Mouse (Mus musculus): ENCODE results near the gene St8sia1. TPM values are rescaled to one million over a fixed set of nuclear protein-coding genes. Genes with fewer than 3 reads are reported as not detected.

St8sia1 gene
- polyA plus RNA-seq, 1 experiment from 2014 or later, result 2.3 TPM

- no peak for DNase-seq (ENCODE audit: low spot score)
- no peak for TF ChIP-seq CTCF (IDR thresholded peaks at IDR 0.05; ENCODE audit: low read depth)
- Histone ChIP-seq H3K9me3 (replicated peaks; ENCODE audit: low read length) (no peaks in the 10 kb centered on the region), H3K4me1 (replicated peaks; ENCODE audit: insufficient read depth, low read length) (0 out of 2 replicates have a peak, but pooled peaks cover 3% of the 10 kb centered on the region), H3K9ac (ENCODE audit: low read depth, low read length) (peak overlapping the region; percentile 59), H3K36me3 (ENCODE audit: insufficient read depth, low read length) (no peaks in the 10 kb centered on the region), H3K4me2 (ENCODE audit: low read length) (peak overlapping the region; percentile 98), H3K27me3 (ENCODE audit: insufficient read depth, low read length) (peaks cover 8% of the 10 kb centered on the region; the same call in 1 of the 2 replicates), H3K27ac (no peak overlapping the region), H3K4me3 (replicated peaks; ENCODE audit: low read depth, low read length) (peak overlapping the region; percentile 59)
- no peak for ATAC-seq (replicated peaks; ENCODE audit: low FRiP score, low read depth)
- WGBS, result 24% methylated on average over 30 of the region's 30 CpGs
Measured at GRCm38 (mm10) chr6:142963480-142964075, 674 bp downstream of the St8sia1 start.

GRCm38 (mm10) chr6:142962881-142963280 lies 1.4 kb downstream of the St8sia1 start:
- Histone ChIP-seq H3K27me3 (ENCODE audit: insufficient read depth, low read length) (peaks cover 8% of the 10 kb centered on the region; the same call in 1 of the 2 replicates), H3K4me3 (replicated peaks; ENCODE audit: low read depth, low read length) (peak overlapping the region; percentile 59), H3K4me1 (replicated peaks; ENCODE audit: insufficient read depth, low read length) (0 out of 2 replicates have a peak, but pooled peaks cover 3% of the 10 kb centered on the region), H3K9ac (ENCODE audit: low read depth, low read length) (no peak overlapping the region), H3K36me3 (ENCODE audit: insufficient read depth, low read length) (no peaks in the 10 kb centered on the region), H3K27ac (no peak overlapping the region), H3K4me2 (ENCODE audit: low read length) (peak overlapping the region; percentile 98), H3K9me3 (replicated peaks; ENCODE audit: low read length) (no peaks in the 10 kb centered on the region)
- DNase-seq (ENCODE audit: low spot score) (no peak), ATAC-seq (replicated peaks; ENCODE audit: low FRiP score, low read depth) (no peak)
- WGBS, result 72% methylated on average over 14 of the region's 14 CpGs
- TF ChIP-seq CTCF (IDR thresholded peaks at IDR 0.05; ENCODE audit: low read depth), result no peak

- Histone ChIP-seq H3K4me3 (replicated peaks; ENCODE audit: low read depth, low read length) (peak overlapping the region; percentile 59), H3K27me3 (ENCODE audit: insufficient read depth, low read length) (peaks cover 8% of the 10 kb centered on the region; the same call in 1 of the 2 replicates), H3K4me2 (ENCODE audit: low read length) (peak overlapping the region; percentile 98), H3K9me3 (replicated peaks; ENCODE audit: low read length) (no peaks in the 10 kb centered on the region), H3K36me3 (ENCODE audit: insufficient read depth, low read length) (no peaks in the 10 kb centered on the region), H3K27ac (no peak overlapping the region), H3K4me1 (replicated peaks; ENCODE audit: insufficient read depth, low read length) (0 out of 2 replicates have a peak, but pooled peaks cover 3% of the 10 kb centered on the region), H3K9ac (ENCODE audit: low read depth, low read length) (no peak overlapping the region)
- WGBS, result 60% methylated on average over 10 of the region's 10 CpGs
- TF ChIP-seq CTCF (IDR thresholded peaks at IDR 0.05; ENCODE audit: low read depth), result no peak
- no peak for DNase-seq (ENCODE audit: low spot score)
- ATAC-seq (replicated peaks; ENCODE audit: low FRiP score, low read depth), result no peak
Measured at GRCm38 (mm10) chr6:142962476-142962875, 1.8 kb downstream of the St8sia1 start.

- TF ChIP-seq CTCF (IDR thresholded peaks at IDR 0.05; ENCODE audit: low read depth), result no peak
- DNase-seq (ENCODE audit: low spot score) (no peak), ATAC-seq (replicated peaks; ENCODE audit: low FRiP score, low read depth) (no peak)
- Histone ChIP-seq H3K27me3 (ENCODE audit: insufficient read depth, low read length) (peaks cover 8% of the 10 kb centered on the region; the same call in 1 of the 2 replicates), H3K36me3 (ENCODE audit: insufficient read depth, low read length) (no peaks in the 10 kb centered on the region), H3K4me1 (replicated peaks; ENCODE audit: insufficient read depth, low read length) (0 out of 2 replicates have a peak, but pooled peaks cover 3% of the 10 kb centered on the region), H3K4me3 (replicated peaks; ENCODE audit: low read depth, low read length) (no peak overlapping the region), H3K27ac (no peak overlapping the region), H3K9me3 (replicated peaks; ENCODE audit: low read length) (no peaks in the 10 kb centered on the region), H3K4me2 (ENCODE audit: low read length) (peak overlapping the region; percentile 32), H3K9ac (ENCODE audit: low read depth, low read length) (no peak overlapping the region)
- 81% methylated on average over 9 of the region's 9 CpGs for WGBS
Measured at GRCm38 (mm10) chr6:142961721-142962455, 2.4 kb downstream of the St8sia1 start.

GRCm38 (mm10) chr6:142956556-142956955 lies 7.7 kb downstream of the St8sia1 start:
- no peak for DNase-seq (ENCODE audit: low spot score)
- Histone ChIP-seq H3K9ac (ENCODE audit: low read depth, low read length) (no peak overlapping the region), H3K9me3 (replicated peaks; ENCODE audit: low read length) (no peaks in the 10 kb centered on the region), H3K4me3 (replicated peaks; ENCODE audit: low read depth, low read length) (no peak overlapping the region), H3K4me1 (replicated peaks; ENCODE audit: insufficient read depth, low read length) (no peaks in the 10 kb centered on the region), H3K27ac (no peak overlapping the region), H3K4me2 (ENCODE audit: low read length) (no peak overlapping the region), H3K27me3 (ENCODE audit: insufficient read depth, low read length) (no peaks in the 10 kb centered on the region), H3K36me3 (ENCODE audit: insufficient read depth, low read length) (no peaks in the 10 kb centered on the region)
- 88% methylated on average over 4 of the region's 4 CpGs for WGBS
- no peak for TF ChIP-seq CTCF (IDR thresholded peaks at IDR 0.05; ENCODE audit: low read depth)
- no peak for ATAC-seq (replicated peaks; ENCODE audit: low FRiP score, low read depth)

GRCm38 (mm10) chr6:142955281-142955680 lies 9.0 kb downstream of the St8sia1 start:
- H3K27ac ChIP-seq, result no peak overlapping the region
- H3K4me3 ChIP-seq (replicated peaks; ENCODE audit: low read depth, low read length), result no peak overlapping the region
- WGBS, result 98% methylated on average over 3 of the region's 3 CpGs
- H3K27me3 ChIP-seq (ENCODE audit: insufficient read depth, low read length), result no peaks in the 10 kb centered on the region
- no peak for TF ChIP-seq CTCF (IDR thresholded peaks at IDR 0.05; ENCODE audit: low read depth)
- no peaks in the 10 kb centered on the region for H3K9me3 ChIP-seq (replicated peaks; ENCODE audit: low read length)
- H3K4me1 ChIP-seq (replicated peaks; ENCODE audit: insufficient read depth, low read length), result no peaks in the 10 kb centered on the region
- no peak for DNase-seq (ENCODE audit: low spot score)
- H3K36me3 ChIP-seq (ENCODE audit: insufficient read depth, low read length), result no peaks in the 10 kb centered on the region
- no peak overlapping the region for H3K9ac ChIP-seq (ENCODE audit: low read depth, low read length)
- ATAC-seq (replicated peaks; ENCODE audit: low FRiP score, low read depth), result no peak
- H3K4me2 ChIP-seq (ENCODE audit: low read length), result no peak overlapping the region

Data from kidney, postnatal 0 days (tissue).